Mouse (Mus musculus) gastrocnemius, postnatal 14 days (tissue): Measurements from ENCODE around the gene 7530416G11Rik. TPM values are rescaled to one million over a fixed set of nuclear protein-coding genes. Genes with fewer than 3 reads are reported as not detected.

ENCODE experiments used
- DNase-seq: peaks from one replicate; pipeline ENCODE4 v3.0.0; 2021; ENCODE audit warnings: mixed read lengths
- intact Hi-C: fragments of 180-260 bp; cut with DNase I; formaldehyde crosslinking; loops from one replicate; pipeline ENCODE4 v1.15.1; 2025; ENCODE audit warnings: low total_unique reads
- long read RNA-seq, 2 experiments: library from polyadenylated mRNA; stranded (forward); transcript quantifications; one replicate each; pipeline ENCODE4 v2.0.0; 2021
- total RNA-seq, 2 experiments: library from RNA; stranded (reverse); gene quantifications; 2 replicates each; pipeline ENCODE4 v1.2.3; 2021

The 7530416G11Rik gene
- total RNA-seq: not detected
- long read RNA-seq, experiment 1: 0 reads
- long read RNA-seq, experiment 2: 0 reads

DNA sequence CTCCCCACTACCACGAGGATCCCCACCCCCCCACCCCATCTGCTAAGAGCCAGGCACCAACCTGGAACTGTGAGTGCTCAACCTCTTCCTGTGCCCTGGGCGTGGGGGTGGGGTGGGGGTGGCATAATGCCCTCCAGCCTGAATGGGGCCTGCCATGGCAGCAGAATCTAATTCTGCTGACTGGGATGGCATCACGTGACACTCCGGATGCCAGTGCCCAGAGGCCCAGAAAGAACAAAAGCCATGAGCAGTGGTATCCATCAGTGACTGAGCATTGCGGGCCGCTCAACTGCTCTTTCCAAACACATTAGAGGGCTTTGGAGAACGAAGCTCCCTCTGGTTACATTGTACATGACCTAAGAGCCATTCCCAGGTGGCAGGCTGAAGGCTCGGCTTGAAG is at the start of gene 7530416G11Rik:
Gene 7530416G11Rik, minus strand, starts transcription at position 101 of the 400 bp plus-strand sequence.
- intact Hi-C loops: no loop called here
- DNase-seq: no peak

GRCm38 (mm10) chr15:85546500-85546899 is 43.5 kb upstream of the 7530416G11Rik start:
- intact Hi-C loops: no loop called here
- DNase-seq: no peak

- intact Hi-C loops: no loop called here
Measured at GRCm38 (mm10) chr15:85545369-85545768, 42.3 kb upstream of the 7530416G11Rik start.

DNA sequence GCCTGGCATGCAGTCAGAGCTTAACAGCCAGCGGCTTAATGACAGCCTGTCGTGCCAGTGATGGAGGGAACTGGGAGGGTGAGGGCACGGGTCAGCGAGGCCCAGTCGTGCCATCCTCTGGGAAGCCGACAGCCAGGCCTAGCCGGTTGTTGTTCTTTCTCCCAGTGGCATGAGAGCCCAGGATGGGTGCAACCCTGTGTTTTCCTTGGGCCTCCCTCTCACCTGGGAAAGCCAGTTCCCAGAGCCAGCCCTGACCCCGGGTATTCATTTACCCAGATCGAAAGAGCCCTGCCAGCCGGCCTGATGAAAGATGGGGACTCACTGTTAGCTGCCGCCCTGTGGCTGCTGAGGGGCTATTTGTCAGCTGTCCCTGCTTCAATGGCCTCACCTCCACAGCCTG is 35.1 kb upstream of the 7530416G11Rik start:
- intact Hi-C loops: no loop called here
- no peak for DNase-seq

More at GRCm38 (mm10) chr15:85545369-85545768, 42.3 kb upstream of the 7530416G11Rik start:
- no peak for DNase-seq

DNA sequence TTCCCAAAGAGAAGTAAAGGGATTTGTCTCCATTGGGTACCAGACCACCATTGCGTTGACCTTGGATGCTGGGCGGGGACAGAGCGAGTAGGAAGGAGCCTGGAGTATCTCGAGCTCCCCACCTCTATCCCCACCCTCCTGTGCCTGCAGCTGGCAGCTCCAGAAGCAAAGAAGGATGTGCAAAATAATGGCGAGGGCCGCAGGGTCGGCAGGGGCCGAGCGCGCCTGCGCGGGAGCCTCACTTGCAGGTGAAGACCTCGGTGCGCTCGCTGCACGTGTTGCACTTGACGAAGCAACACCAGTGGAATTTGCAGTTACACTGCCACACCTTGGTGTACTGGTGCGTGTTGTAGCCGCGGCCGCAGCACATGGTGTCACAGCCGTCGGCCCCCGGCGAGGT is 34.1 kb upstream of the 7530416G11Rik start:
- no peak for DNase-seq
- intact Hi-C loops: no loop called here

- DNase-seq: no peak
- intact Hi-C loops: no loop called here
Measured at GRCm38 (mm10) chr15:85534646-85535045, 31.6 kb upstream of the 7530416G11Rik start.

DNA sequence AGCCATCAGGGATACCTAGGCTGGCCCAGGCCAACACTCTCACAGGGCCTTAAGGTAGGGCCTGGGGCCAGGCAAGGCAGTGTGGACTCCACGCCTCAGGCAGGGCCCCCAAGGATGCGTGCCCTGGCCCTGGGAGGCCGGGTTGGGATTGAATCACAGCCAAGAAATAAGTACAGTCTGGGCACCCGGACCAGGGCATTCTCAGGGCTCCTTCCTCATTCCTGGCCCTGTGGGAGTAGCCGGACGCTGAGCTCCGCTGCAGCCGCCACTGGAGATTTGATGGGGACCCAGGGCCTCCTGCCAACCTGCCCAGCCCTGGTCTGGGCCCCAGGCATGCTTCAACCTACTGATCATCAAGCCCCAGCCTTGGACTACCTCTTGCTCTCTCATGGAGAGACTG is 31.2 kb upstream of the 7530416G11Rik start:
- DNase-seq: no peak
- intact Hi-C loops: no loop called here

DNA sequence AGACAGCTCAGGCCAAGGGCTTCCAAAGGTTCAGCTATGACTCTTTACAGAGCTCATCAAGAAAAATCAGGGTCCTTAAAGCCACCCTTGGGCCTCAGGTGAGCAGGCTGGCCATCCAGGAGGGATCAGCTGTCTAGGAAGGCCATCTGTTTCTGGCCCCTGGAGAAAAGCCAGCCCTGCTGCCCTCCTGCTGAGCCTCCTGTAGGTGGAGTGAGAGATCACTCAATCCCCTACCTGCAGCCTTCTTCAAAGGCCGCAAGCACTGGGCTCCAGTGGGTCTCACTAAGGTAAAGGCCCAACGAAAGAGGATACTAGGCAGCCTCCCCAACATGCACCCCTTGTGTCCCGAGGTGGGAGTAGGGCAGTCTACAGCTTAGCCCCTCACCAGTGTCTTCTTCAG is 29.0 kb upstream of the 7530416G11Rik start:
- DNase-seq: no peak
- intact Hi-C loops: no loop called here

GRCm38 (mm10) chr15:85529911-85530310 is 26.9 kb upstream of the 7530416G11Rik start:
- intact Hi-C loops: no loop called here
- no peak for DNase-seq

GRCm38 (mm10) chr15:85524404-85524950 is 21.4 kb upstream of the 7530416G11Rik start:
- intact Hi-C loops: no loop called here
- no peak for DNase-seq

GRCm38 (mm10) chr15:85523173-85523991 is 20.4 kb upstream of the 7530416G11Rik start:
- peak; percentile 73 for DNase-seq
- intact Hi-C loops: no loop called here

- intact Hi-C loops: no loop called here
- no peak for DNase-seq
Measured at GRCm38 (mm10) chr15:85519438-85519837, 16.4 kb upstream of the 7530416G11Rik start.

GRCm38 (mm10) chr15:85507370-85508014 is 4.5 kb upstream of the 7530416G11Rik start:
- no peak for DNase-seq
- intact Hi-C loops: no loop called here

DNA sequence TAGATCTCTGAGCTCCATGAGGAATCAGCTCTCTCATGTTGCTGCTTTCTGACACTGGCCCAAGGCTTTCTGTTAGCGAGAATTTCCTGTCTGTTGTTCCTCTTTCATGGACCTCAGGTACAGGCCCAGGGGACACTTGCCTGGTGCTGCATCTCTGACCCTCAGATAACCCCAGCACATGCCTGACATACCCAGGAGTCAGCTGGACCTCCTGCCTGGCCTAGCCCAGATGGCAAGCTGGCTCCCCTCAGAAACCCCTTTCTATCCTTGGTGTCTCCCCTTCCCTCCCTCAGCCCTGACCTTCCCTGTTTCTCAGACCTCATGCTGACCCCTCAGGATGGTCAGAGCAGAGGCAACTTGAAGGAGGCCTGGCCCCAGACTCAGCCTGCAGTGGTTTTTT is 3.7 kb upstream of the 7530416G11Rik start:
- intact Hi-C loops: no loop called here
- no peak for DNase-seq

GRCm38 (mm10) chr15:85505118-85505925 is 2.3 kb upstream of the 7530416G11Rik start:
- peak; percentile 86 for DNase-seq
- intact Hi-C loops: no loop called here

GRCm38 (mm10) chr15:85500267-85500666 is 2.8 kb downstream of the 7530416G11Rik start:
- intact Hi-C loops: no loop called here
- no peak for DNase-seq

DNA sequence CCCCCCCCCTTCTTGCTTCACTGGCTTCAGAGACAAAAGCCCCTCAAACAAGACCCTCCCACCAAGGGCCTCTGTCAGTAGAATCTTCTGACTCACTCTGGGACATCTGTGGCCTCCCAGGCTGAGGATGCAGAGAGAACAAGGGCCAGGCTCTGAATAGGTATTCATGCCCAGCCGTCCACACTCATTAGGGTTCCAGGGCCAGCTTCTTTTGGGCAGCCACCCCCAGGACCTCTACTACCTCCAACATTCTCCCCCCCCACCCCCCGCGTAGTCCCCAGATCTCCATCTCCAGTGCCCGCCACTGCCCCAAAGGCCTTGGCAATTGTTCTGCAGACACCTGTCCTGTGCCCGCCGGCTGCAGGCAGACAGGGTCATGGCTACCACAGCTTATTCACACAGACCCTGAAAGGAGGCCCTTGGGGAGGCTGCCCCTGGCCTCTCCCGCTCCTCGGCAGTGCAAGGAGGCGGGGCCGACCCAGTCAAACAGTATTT is 5.0 kb downstream of the 7530416G11Rik start:
- no peak for DNase-seq
- intact Hi-C loops: no loop called here

DNA sequence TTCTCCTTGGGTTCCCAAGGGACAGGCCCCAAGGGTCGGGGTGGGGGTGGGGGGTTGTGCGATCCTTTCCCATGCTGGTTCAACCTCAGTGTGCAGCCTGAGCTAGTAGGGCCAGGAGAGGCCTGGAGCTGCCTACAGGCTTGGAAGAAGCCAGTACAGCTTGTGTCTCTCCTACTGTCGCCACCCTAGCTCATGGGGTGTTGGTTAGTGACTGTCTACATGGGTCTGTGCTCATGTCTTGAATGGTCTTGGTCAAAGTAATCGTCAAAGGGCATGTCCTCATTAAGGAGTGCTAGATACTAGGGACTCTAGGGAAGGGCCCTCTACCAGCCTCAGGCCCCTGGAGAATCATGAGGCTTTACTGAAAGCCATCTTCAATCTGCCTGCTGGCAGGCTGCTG is 5.5 kb downstream of the 7530416G11Rik start:
- intact Hi-C loops: no loop called here
- DNase-seq: no peak

GRCm38 (mm10) chr15:85494163-85494621 is 8.8 kb downstream of the 7530416G11Rik start:
- intact Hi-C loops: no loop called here
- no peak for DNase-seq

DNA sequence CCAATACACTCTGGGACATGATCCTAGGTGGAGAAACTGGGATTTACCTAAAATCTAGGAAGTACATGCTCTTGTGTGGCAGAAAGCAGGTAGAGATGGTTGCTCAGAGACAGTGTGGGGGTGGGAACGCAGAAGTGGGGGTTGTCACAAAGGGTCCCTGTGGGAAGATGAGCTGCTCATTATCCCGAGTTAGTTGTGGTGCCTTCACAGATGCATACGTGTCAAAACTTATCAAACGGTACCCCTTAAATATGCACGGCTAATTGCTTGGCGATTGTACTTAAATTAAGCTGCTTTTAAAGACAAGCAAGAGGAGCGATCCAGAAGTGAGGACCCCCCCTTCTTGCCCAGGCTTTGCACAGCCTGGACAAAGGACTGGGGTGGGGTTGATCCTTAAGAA is 13.3 kb downstream of the 7530416G11Rik start:
- intact Hi-C loops: no loop called here
- DNase-seq: no peak
